Mouse (Mus musculus): ENCODE data around the gene Mycbp. TPM values are rescaled to one million over a fixed set of nuclear protein-coding genes. Genes with fewer than 3 reads are reported as not detected.

The Mycbp gene
- total RNA-seq (2018; cell fraction: chromatin; rRNA removed), result 10 to 100 TPM in 7 of 26 experiments, 1 to 10 TPM in 19; 1.1 to 22.8 (median 5.5) TPM
- 1 to 10 TPM; 2.7 to 9.0 (median 5.0) TPM for total RNA-seq (2018; cell fraction: cytosol; rRNA removed)
- 10 to 100 TPM in 2 of 26 experiments, 1 to 10 TPM in 24; 1.5 to 32.3 (median 4.6) TPM for total RNA-seq (2018; cell fraction: nucleus; rRNA removed)
- polyA plus RNA-seq (2018), result 4.0 to 11.7 TPM (median 6.1 TPM) in 3 replicates

DNA sequence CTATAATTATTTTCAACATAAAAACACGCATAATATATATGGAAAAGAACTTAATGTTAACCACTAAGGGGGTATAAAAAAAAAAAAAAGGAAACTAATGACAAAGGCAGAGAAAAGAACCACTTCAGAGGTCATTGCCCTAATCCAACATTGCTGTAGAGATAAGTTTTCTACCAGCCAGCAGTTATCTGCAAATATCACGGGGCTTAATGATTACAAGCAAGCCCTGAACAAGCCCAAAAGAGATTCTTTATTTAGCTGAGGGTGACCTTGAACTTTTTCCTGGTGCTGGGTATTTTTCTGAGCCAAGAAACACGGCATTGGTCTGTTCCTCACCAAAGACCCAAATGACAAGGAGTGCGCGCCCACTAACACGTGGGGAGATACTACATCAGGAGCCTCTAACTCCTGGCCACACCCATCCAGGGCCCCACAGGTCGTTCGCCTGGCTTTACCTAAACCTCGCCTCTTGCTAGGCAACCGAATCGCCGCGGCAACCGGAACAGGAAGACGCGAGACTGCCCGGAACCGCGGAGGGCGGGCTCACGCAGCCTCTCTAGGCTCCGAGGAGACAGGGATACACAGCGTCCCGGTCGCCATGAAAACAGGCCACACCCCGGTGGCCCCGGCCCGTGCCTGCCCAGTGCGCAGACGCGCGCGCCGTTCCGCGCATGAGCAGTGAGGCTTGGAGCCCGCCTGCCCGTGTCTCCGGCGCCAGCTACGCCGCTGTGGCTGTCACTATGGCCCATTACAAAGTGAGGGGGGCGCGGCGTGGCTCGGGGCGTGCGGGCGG is at the start of gene Mycbp:
Gene Mycbp (plus strand): TSS at position 500 of the 793 bp plus-strand sequence.
- H3K27ac ChIP-seq, result peak within 1 kb of the TSS; percentile 36
- peak within 1 kb of the TSS; percentile 60 for H3K4me3 ChIP-seq (ENCODE audit: inconsistent target)
- H3K36me3 ChIP-seq (ENCODE audit: inconsistent target), result peaks cover 7% of the 10 kb centered on the region
- peaks cover 57% of the 10 kb centered on the region for H3K79me2 ChIP-seq (ENCODE audit: inconsistent target)
- WGBS (ENCODE audit: missing documents), result under 1% methylated on average over 40 of the region's 49 CpGs

DNA sequence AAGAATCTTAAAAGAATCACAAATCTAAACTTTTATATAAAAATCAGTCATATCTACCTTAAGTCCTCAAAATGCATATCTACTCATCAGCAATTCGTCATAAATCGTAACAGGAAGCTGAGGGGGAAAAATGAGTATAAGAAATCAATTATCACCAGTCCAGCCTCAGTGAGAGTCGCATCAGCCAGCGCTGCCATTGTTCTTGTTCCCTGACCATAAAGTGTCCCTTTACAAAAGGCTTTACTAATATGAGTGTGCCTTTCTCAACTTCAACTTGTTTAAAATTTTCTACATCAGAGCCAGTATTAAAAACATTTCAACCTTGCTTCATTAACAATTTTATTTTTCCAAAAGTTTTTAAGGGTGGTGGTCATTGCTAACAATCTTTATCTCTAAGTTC is 47.7 kb upstream of the Mycbp start:
- no peak overlapping the region for H3K27ac ChIP-seq
- WGBS (ENCODE audit: missing documents), result 67% methylated on average over 4 of the region's 4 CpGs
- no peaks in the 10 kb centered on the region for H3K79me2 ChIP-seq (ENCODE audit: inconsistent target)
- H3K4me3 ChIP-seq (ENCODE audit: inconsistent target), result no peak overlapping the region
- H3K36me3 ChIP-seq (ENCODE audit: inconsistent target), result no peaks in the 10 kb centered on the region

DNA sequence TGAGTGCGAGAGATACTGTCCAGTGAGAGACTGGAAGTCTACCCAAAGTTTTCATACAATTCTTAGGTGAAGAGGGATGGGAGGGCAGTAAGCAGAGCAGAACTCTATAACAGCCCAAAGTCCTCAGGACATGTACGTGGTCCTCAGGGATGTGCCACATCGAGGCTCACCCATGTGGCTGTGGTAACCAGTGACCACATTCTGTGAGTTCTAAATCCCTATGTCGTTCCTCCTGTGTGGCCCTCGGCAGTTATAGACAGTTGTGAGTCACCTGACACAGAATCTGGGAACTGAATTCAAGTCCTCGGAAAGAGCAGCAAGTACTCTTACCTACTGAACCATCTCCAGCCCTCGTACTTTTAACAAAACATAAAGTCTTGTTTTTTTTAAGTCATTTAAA is 46.5 kb upstream of the Mycbp start:
- Histone ChIP-seq H3K27ac (no peak overlapping the region), H3K4me3 (ENCODE audit: inconsistent target) (no peak overlapping the region), H3K36me3 (ENCODE audit: inconsistent target) (no peaks in the 10 kb centered on the region), H3K79me2 (ENCODE audit: inconsistent target) (no peaks in the 10 kb centered on the region)
- 85% methylated on average over 7 of the region's 7 CpGs for WGBS (ENCODE audit: missing documents)

- H3K79me2 ChIP-seq (ENCODE audit: inconsistent target), result no peaks in the 10 kb centered on the region
- H3K4me3 ChIP-seq (ENCODE audit: inconsistent target), result no peak within 1 kb of the TSS
- 91% methylated on average over 3 of the region's 3 CpGs for WGBS (ENCODE audit: missing documents)
- H3K27ac ChIP-seq, result no peak within 1 kb of the TSS
- H3K36me3 ChIP-seq (ENCODE audit: inconsistent target), result no peaks in the 10 kb centered on the region
Measured at GRCm38 (mm10) chr4:123859379-123859778, 45.3 kb upstream of the Mycbp start, which contains the start of gene 4933427I04Rik. Gene 4933427I04Rik, plus strand, starts transcription at chr4:123859679.

DNA sequence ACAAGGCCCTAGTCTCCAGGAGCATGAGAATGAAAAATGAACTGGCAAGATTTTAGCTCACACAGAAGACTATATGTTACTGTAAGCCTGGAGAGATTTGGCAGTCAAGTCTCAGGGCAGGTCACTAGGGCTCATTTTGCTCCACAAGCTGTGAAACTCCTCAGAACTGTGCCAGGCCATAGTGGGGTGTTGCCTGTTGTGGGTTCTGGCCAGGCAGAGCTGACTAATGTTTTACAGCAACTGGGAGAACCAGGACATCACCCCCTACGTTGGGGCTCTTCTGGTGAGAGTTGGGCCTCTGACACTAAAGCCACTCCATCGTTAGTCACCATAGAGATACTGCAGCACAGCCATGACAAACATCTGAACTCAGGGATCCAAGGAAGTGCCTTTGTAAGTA is 44.8 kb upstream of the Mycbp start:
- no peaks in the 10 kb centered on the region for H3K79me2 ChIP-seq (ENCODE audit: inconsistent target)
- WGBS (ENCODE audit: missing documents), result 56% methylated on average over 2 of the region's 2 CpGs
- no peaks in the 10 kb centered on the region for H3K36me3 ChIP-seq (ENCODE audit: inconsistent target)
- no peak overlapping the region for H3K4me3 ChIP-seq (ENCODE audit: inconsistent target)
- no peak overlapping the region for H3K27ac ChIP-seq

DNA sequence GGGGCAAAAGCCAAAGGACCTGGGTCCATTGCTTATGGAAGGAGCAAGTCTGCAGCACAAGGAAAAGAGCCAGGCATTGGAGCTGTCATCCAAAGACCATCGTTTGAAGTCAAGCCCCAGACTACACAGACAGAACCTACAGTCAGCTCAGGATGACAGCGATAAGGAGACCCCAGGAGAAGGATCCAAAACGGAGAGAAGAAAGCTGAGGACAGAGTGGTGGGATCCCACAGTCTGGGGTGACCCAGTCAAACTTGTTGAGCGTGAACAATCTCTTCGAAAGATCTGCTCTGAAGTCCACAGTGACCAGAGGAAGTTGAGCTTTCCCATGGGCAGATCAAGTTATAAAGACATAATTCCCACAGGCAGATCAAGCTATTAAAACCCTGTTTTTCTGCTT is 44.0 kb upstream of the Mycbp start:
- WGBS (ENCODE audit: missing documents), result 81% methylated on average over 5 of the region's 5 CpGs
- Histone ChIP-seq H3K4me3 (ENCODE audit: inconsistent target) (no peak overlapping the region), H3K36me3 (ENCODE audit: inconsistent target) (no peaks in the 10 kb centered on the region), H3K27ac (no peak overlapping the region), H3K79me2 (ENCODE audit: inconsistent target) (no peaks in the 10 kb centered on the region)

- Histone ChIP-seq H3K4me3 (ENCODE audit: inconsistent target) (no peak overlapping the region), H3K79me2 (ENCODE audit: inconsistent target) (no peaks in the 10 kb centered on the region), H3K27ac (no peak overlapping the region), H3K36me3 (ENCODE audit: inconsistent target) (no peaks in the 10 kb centered on the region)
- 86% methylated on average over 4 of the region's 5 CpGs for WGBS (ENCODE audit: missing documents)
Measured at GRCm38 (mm10) chr4:123893726-123894125, 10.9 kb upstream of the Mycbp start.

DNA sequence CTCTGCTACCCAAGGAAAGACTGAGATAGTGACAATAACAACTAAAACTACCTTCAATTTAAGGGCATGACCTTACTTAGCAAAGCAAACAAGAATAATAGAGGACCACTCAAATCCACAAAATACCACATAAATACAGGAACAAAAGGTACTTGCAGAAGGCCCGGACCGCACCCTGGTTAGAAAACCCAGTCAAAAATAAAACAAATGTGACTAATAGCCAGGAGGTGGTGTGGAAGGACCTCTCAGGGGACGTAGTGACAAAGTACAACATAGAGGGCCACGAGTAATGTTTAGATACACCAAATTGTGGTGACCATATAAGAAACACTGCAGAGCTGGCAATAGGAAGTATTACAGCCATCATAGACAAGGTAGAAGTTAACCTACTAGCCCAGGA is 10.3 kb upstream of the Mycbp start:
- Histone ChIP-seq H3K79me2 (ENCODE audit: inconsistent target) (no peaks in the 10 kb centered on the region), H3K36me3 (ENCODE audit: inconsistent target) (no peaks in the 10 kb centered on the region), H3K27ac (no peak overlapping the region), H3K4me3 (ENCODE audit: inconsistent target) (no peak overlapping the region)
- 91% methylated on average over 4 of the region's 4 CpGs for WGBS (ENCODE audit: missing documents)

DNA sequence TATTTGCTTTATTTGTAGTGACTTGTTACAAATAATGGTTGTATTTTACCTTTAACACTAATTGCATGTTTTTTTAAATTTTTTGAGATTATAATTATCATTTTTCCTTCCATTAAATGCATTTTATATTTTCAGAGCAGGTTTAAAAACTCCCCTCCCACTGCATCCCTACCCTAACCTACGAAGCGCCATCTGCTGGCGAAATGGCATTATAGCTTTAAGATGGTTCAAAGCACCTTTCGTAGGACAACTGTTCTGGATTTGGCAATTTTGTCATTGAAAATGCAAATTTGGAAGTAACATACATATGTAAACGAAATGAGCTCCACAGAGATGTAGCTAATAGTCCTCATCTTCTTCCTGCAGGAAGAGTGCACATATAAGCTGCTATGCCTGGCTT is 5.9 kb upstream of the Mycbp start:
- no peak overlapping the region for H3K4me3 ChIP-seq (ENCODE audit: inconsistent target)
- H3K27ac ChIP-seq, result no peak overlapping the region
- WGBS (ENCODE audit: missing documents), result 21% methylated on average over 5 of the region's 5 CpGs
- H3K36me3 ChIP-seq (ENCODE audit: inconsistent target), result no peaks in the 10 kb centered on the region
- H3K79me2 ChIP-seq (ENCODE audit: inconsistent target), result peaks cover 7% of the 10 kb centered on the region; the same call in 1 of the 2 replicates

DNA sequence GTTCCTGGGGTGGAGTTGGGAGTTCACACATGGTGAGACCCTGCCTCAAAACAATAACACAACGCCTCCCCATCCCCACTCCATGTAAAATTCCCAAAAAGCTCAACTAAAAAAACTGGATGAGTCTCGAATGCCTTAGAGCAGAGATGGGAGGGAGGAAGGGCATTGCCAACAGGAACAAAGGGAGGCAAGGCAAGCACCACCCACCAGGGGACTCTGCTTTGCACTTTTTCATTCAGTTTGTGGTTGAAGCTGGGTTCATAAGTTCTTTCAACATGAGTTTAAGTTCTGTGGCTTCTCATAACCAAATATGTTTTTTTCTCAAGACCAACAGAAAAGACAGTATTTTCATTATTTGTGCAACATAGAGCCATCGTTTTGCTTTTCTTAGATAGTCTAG is 1.2 kb upstream of the Mycbp start:
- Histone ChIP-seq H3K27ac (no peak overlapping the region), H3K79me2 (ENCODE audit: inconsistent target) (peaks cover 46% of the 10 kb centered on the region), H3K36me3 (ENCODE audit: inconsistent target) (no peaks in the 10 kb centered on the region; the same call in none of the 2 replicates), H3K4me3 (ENCODE audit: inconsistent target) (no peak overlapping the region)
- WGBS (ENCODE audit: missing documents), result 79% methylated on average over 3 of the region's 3 CpGs

GRCm38 (mm10) chr4:123905126-123905668 is 565 bp downstream of the Mycbp start:
- 0% methylated on average over 50 of the region's 53 CpGs for whole genome bisulfite sequencing (ENCODE audit: missing documents)
- H3K79me2 ChIP-seq (ENCODE audit: inconsistent target), result peaks cover 64% of the 10 kb centered on the region
- no peak overlapping the region for H3K27ac ChIP-seq
- H3K36me3 ChIP-seq (ENCODE audit: inconsistent target), result peaks cover 12% of the 10 kb centered on the region
- peak overlapping the region; percentile 34 for H3K4me3 ChIP-seq (ENCODE audit: inconsistent target)

- H3K27ac ChIP-seq, result no peak overlapping the region
- WGBS (ENCODE audit: missing documents), result 93% methylated on average over 4 of the region's 4 CpGs
- H3K79me2 ChIP-seq (ENCODE audit: inconsistent target), result peaks cover 100% of the 10 kb centered on the region
- peaks cover 40% of the 10 kb centered on the region for H3K36me3 ChIP-seq (ENCODE audit: inconsistent target)
- H3K4me3 ChIP-seq (ENCODE audit: inconsistent target), result no peak overlapping the region
Measured at GRCm38 (mm10) chr4:123911503-123911902, 6.9 kb downstream of the Mycbp start.

DNA sequence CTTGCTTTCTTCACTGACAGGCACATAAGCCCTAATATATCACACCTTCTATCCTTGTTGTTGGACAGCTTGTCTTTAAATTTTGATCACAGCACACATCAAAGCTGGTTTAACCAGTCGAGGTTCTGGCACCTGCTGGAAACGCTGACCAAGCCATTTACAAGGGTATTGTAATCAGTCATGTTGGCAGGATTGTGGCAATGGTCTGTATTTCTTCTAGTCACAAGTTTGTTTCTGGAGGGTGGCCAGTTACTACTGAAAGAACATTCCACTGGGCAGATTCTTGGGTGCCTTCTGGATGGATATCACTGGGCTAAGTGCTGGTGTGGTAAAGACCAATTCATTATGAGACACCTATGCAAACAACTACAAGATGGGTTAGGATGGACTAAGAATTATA is 7.8 kb downstream of the Mycbp start:
- H3K4me3 ChIP-seq (ENCODE audit: inconsistent target), result no peak overlapping the region
- H3K36me3 ChIP-seq (ENCODE audit: inconsistent target), result peaks cover 40% of the 10 kb centered on the region
- H3K79me2 ChIP-seq (ENCODE audit: inconsistent target), result peaks cover 96% of the 10 kb centered on the region
- 95% methylated on average over 2 of the region's 2 CpGs for WGBS (ENCODE audit: missing documents)
- H3K27ac ChIP-seq, result no peak overlapping the region

- Histone ChIP-seq H3K36me3 (ENCODE audit: inconsistent target) (peaks cover 25% of the 10 kb centered on the region), H3K79me2 (ENCODE audit: inconsistent target) (peaks cover 85% of the 10 kb centered on the region), H3K27ac (peak within 1 kb of the TSS; percentile 94), H3K4me3 (ENCODE audit: inconsistent target) (peak within 1 kb of the TSS; percentile 93)
- under 1% methylated on average over 36 of the region's 49 CpGs for WGBS (ENCODE audit: missing documents)
Measured at GRCm38 (mm10) chr4:123916748-123917547, 12.3 kb downstream of the Mycbp start, which contains the start of gene Rragc. Gene Rragc, plus strand, starts transcription at chr4:123917446.

All from macrophage (primary cell).